Mouse (Mus musculus) spleen, adult 2 months (tissue): ENCODE results near the gene Sirpa.

ENCODE experiments used
- CTCF ChIP-seq: fragments of 200-500 bp; IDR thresholded peaks from 2 replicates; pipeline ENCODE4 v1.5.1; 2011; ENCODE audit warnings: mild to moderate bottlenecking, inconsistent platforms; ENCODE audit not compliant: insufficient read depth, insufficient read length, insufficient replicate concordance; ENCODE audit errors: extremely low read depth
- POLR2A ChIP-seq: fragments of 200-500 bp; IDR thresholded peaks from 2 replicates; pipeline ENCODE4 v1.6.1; 2011; ENCODE audit warnings: low read depth, low read length, inconsistent platforms

- TF ChIP-seq CTCF (no peak), POLR2A (no peak)
Observed at GRCm38 (mm10) chr2:129605816-129606215, 13.2 kb downstream of the Sirpa start.
